Mouse (Mus musculus): Measurements from ENCODE around the gene Csrp1.

Csrp1 gene

GRCm38 (mm10) chr1:135734225-135734937 lies 14.5 kb downstream of the Csrp1 start:
- peak; percentile 87 for DNase-seq

- no peak for DNase-seq
Observed at GRCm38 (mm10) chr1:135735460-135735859, 15.6 kb downstream of the Csrp1 start.

GRCm38 (mm10) chr1:135744987-135745386 lies 25.1 kb downstream of the Csrp1 start:
- DNase-seq: no peak

- DNase-seq: no peak
Observed at GRCm38 (mm10) chr1:135746248-135746647, 26.4 kb downstream of the Csrp1 start.

- DNase-seq: peak; percentile 94
Observed at GRCm38 (mm10) chr1:135752737-135753348, 33.0 kb downstream of the Csrp1 start.

GRCm38 (mm10) chr1:135755287-135755686 lies 35.4 kb downstream of the Csrp1 start:
- DNase-seq: no peak

GRCm38 (mm10) chr1:135755913-135756312 lies 36.1 kb downstream of the Csrp1 start:
- no peak for DNase-seq

- no peak for DNase-seq
Observed at GRCm38 (mm10) chr1:135757287-135757686, 37.4 kb downstream of the Csrp1 start.

- no peak for DNase-seq
Observed at GRCm38 (mm10) chr1:135759685-135760084, 39.8 kb downstream of the Csrp1 start.

- no peak for DNase-seq
Observed at GRCm38 (mm10) chr1:135760216-135760615, 40.4 kb downstream of the Csrp1 start.

- DNase-seq: no peak
Observed at GRCm38 (mm10) chr1:135761728-135762127, 41.9 kb downstream of the Csrp1 start.

GRCm38 (mm10) chr1:135763503-135764205 lies 43.8 kb downstream of the Csrp1 start:
- no peak for DNase-seq

GRCm38 (mm10) chr1:135764206-135764528 lies 44.3 kb downstream of the Csrp1 start:
- DNase-seq: no peak

GRCm38 (mm10) chr1:135765645-135766591 lies 46.1 kb downstream of the Csrp1 start, which contains the start of gene Phlda3:
Gene Phlda3 (plus strand): TSS chr1:135766119.
- peak; percentile 64 for DNase-seq

GRCm38 (mm10) chr1:135766592-135767306 lies 46.9 kb downstream of the Csrp1 start:
- DNase-seq: no peak

GRCm38 (mm10) chr1:135767324-135767890 lies 47.5 kb downstream of the Csrp1 start:
- no peak for DNase-seq

GRCm38 (mm10) chr1:135768400-135768799 lies 48.5 kb downstream of the Csrp1 start:
- no peak for DNase-seq

GRCm38 (mm10) chr1:135770237-135770636 lies 50.4 kb downstream of the Csrp1 start:
- no peak for DNase-seq

GRCm38 (mm10) chr1:135770896-135771572 lies 51.2 kb downstream of the Csrp1 start:
- no peak for DNase-seq

- DNase-seq: no peak
Observed at GRCm38 (mm10) chr1:135771573-135771970, 51.7 kb downstream of the Csrp1 start.

- DNase-seq: no peak
Observed at GRCm38 (mm10) chr1:135776596-135776995, 56.7 kb downstream of the Csrp1 start.

Data from layer of hippocampus, adult 9-11 months (tissue).